Mouse (Mus musculus) heart, adult 11 months (tissue): ENCODE results near the gene Ddx54.

Experiments used
- DNase-seq: peaks from one replicate; pipeline ENCODE4 v3.0.0; 2022

Gene Ddx54

GRCm38 (mm10) chr5:120647814-120648491 is 35.4 kb downstream of the Ddx54 start:
- DNase-seq: no peak

GRCm38 (mm10) chr5:120648569-120649373 is 36.2 kb downstream of the Ddx54 start, which contains the start of gene Rasal1:
Rasal1 (plus strand) TSS chr5:120648812.
- peak; percentile 94 for DNase-seq

GRCm38 (mm10) chr5:120649374-120649933 is 36.9 kb downstream of the Ddx54 start:
- DNase-seq: no peak

- no peak for DNase-seq
Measured at GRCm38 (mm10) chr5:120649938-120650337, 37.4 kb downstream of the Ddx54 start.

GRCm38 (mm10) chr5:120651230-120651629 is 38.7 kb downstream of the Ddx54 start:
- DNase-seq: no peak

GRCm38 (mm10) chr5:120652915-120653701 is 40.6 kb downstream of the Ddx54 start:
- DNase-seq: no peak

- no peak for DNase-seq
Measured at GRCm38 (mm10) chr5:120653873-120654272, 41.3 kb downstream of the Ddx54 start.

- DNase-seq: no peak
Measured at GRCm38 (mm10) chr5:120656281-120656751, 43.8 kb downstream of the Ddx54 start.

GRCm38 (mm10) chr5:120660816-120661215 is 48.3 kb downstream of the Ddx54 start:
- no peak for DNase-seq

- DNase-seq: no peak
Measured at GRCm38 (mm10) chr5:120664888-120665287, 52.3 kb downstream of the Ddx54 start.

- no peak for DNase-seq
Measured at GRCm38 (mm10) chr5:120668761-120669160, 56.2 kb downstream of the Ddx54 start.

- DNase-seq: no peak
Measured at GRCm38 (mm10) chr5:120670132-120670531, 57.6 kb downstream of the Ddx54 start.

- no peak for DNase-seq
Measured at GRCm38 (mm10) chr5:120671865-120672264, 59.3 kb downstream of the Ddx54 start.

GRCm38 (mm10) chr5:120673626-120674025 is 61.1 kb downstream of the Ddx54 start:
- DNase-seq: no peak

- DNase-seq: no peak
Measured at GRCm38 (mm10) chr5:120674229-120675145, 61.9 kb downstream of the Ddx54 start.

GRCm38 (mm10) chr5:120677516-120677915 is 65.0 kb downstream of the Ddx54 start:
- DNase-seq: no peak
